Mouse (Mus musculus): Measurements from ENCODE around the gene Prr14l.
"Not testable (repeated sequence)": the region's sequence is repeated elsewhere in the genome, so short reads cannot be mapped to it uniquely, and the experiment has no call there.

Gene Prr14l

GRCm38 (mm10) chr5:32853731-32854507 lies at the start of gene Prr14l:
Gene Prr14l (minus strand): TSS chr5:32854256.
- peak; percentile 100 for DNase-seq (ENCODE audit: low read depth)

GRCm38 (mm10) chr5:32886739-32887138 lies 32.7 kb upstream of the Prr14l start:
- DNase-seq (ENCODE audit: low read depth) = no peak

GRCm38 (mm10) chr5:32872346-32872745 lies 18.3 kb upstream of the Prr14l start:
- no peak for DNase-seq (ENCODE audit: low read depth)

GRCm38 (mm10) chr5:32869389-32870024 lies 15.5 kb upstream of the Prr14l start:
- DNase-seq (ENCODE audit: low read depth) = no peak

DNA sequence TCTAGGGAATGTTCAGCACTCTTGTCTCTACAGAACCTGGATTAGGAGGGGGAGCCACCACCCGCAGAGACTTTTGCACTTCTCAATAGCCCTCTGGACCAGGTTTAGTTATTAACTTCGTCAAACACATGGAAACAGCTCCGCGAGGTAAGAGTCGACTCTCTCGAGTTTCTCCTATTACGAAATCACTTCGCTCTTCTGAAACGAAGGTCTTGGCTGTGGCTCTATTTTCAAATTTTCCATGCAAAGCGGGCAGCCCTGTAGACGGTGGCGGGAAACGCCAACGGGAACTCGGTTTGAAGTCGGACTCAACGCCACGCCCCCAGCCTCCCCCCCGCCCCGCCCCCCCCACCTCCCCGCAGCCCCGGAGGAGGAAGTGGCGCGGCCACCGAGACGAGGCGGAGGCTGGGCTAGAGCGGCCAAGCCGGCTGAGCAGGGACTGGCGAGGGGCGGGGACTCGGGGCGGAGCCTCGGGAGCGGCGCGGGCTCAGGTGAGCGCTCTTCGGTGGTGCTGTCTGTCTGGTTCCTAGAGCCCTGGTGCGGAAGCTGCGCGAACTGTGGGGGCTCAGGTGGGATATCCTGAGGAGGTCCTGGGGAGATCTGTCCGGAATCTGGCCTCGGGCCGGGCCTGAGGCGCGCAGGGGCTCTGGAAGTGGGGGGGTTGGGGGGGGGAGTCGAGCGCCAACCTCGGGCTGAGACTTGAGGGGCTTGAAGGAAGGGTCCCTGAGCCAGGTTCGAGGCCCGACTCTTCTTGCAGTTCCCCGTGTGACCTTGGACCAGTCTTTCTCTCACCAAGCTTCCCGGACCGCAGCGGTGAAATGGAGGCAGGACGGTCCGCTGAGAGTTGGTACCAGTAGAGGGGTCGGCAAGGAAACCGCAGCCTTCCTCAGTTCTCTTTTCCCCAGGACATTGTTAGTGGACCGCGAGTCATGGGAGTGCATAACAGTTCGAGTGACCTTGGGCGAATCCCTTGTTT lies 9.5 kb upstream of the Prr14l start, which contains the start of gene Depdc5:
Depdc5 (plus strand) TSS at position 449 of the 976 bp plus-strand sequence.
- peak; percentile 96 for DNase-seq (ENCODE audit: low read depth)

- DNase-seq (ENCODE audit: low read depth) = no peak
These were observed 8.5 kb upstream of the Prr14l start for GRCm38 (mm10) chr5:32862469-32863132.

- DNase-seq (ENCODE audit: low read depth) = no peak
These were observed 7.0 kb upstream of the Prr14l start for GRCm38 (mm10) chr5:32861082-32861481.

DNA sequence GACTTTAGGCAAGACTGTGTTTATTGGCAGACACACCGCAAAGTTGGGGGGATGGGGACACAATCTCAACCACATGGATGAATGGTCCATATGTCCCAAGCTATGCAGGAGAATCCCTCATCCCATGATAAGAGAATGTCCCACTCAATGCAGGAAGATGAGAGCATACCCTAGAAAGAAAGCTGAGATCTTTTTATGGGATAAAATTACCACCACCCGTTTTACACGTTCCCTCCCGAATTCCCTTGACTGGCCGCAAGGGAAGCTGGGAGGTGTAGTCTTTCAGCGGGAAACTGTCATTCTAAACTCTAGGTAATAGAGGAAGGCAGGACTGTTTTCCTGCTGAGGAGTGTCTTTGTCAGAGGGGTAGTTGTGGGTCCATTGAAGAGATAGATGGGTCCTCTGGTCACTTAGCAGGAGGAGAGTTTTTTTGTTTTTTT lies 3.7 kb upstream of the Prr14l start:
- DNase-seq (ENCODE audit: low read depth) = no peak

- DNase-seq (ENCODE audit: low read depth) = not testable (repeated sequence)
These were observed 1.2 kb upstream of the Prr14l start for GRCm38 (mm10) chr5:32855274-32855673.

DNA sequence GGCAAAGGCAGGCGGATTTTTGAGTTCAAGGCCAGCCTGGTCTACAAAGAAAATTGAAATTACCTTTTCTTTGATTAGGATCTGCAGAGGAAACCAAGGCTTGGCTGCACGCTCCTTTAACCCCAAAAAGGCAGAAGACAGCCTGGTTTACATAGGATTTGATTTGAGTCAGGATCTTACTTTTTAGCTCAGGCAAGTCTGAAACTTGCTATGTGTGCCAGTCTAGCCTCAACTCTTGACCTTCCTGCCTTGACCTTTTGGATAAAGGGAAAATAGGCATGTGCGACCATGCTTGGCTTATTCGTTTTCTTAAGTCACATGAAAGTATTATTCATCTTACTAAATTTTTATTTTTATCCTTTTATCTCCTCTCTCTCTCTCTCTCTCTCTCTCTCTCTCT lies 762 bp upstream of the Prr14l start:
- DNase-seq (ENCODE audit: low read depth) = peak; percentile 28

GRCm38 (mm10) chr5:32852026-32852425 lies 2.0 kb downstream of the Prr14l start:
- peak; percentile 24 for DNase-seq (ENCODE audit: low read depth)

GRCm38 (mm10) chr5:32849580-32849979 lies 4.5 kb downstream of the Prr14l start:
- DNase-seq (ENCODE audit: low read depth) = not testable (repeated sequence)

- DNase-seq (ENCODE audit: low read depth) = no peak
These were observed 4.9 kb downstream of the Prr14l start for GRCm38 (mm10) chr5:32849178-32849577.

GRCm38 (mm10) chr5:32840029-32840428 lies 14.0 kb downstream of the Prr14l start:
- no peak for DNase-seq (ENCODE audit: low read depth)

DNA sequence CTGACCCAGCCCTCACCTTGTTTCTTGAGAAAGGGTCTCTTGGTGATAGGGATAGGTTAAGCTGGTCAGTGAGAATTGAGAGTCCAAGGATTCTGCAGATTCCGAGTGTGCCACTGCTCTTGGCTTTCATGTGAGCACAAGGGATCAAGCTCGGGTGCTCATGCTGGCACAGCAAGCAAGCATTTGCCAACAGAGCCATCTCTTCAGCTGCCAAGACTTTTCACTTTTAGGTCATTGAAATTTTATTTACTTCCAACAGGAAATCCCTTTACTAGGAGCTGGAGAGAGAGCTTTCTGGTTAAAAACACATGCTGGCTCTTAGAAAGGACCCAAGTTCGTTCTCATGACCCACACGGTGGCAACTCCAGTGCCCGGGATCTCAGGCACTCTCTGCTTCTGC lies 17.1 kb downstream of the Prr14l start:
- DNase-seq (ENCODE audit: low read depth) = no peak

GRCm38 (mm10) chr5:32834497-32834896 lies 19.6 kb downstream of the Prr14l start:
- DNase-seq (ENCODE audit: low read depth) = no peak

DNA sequence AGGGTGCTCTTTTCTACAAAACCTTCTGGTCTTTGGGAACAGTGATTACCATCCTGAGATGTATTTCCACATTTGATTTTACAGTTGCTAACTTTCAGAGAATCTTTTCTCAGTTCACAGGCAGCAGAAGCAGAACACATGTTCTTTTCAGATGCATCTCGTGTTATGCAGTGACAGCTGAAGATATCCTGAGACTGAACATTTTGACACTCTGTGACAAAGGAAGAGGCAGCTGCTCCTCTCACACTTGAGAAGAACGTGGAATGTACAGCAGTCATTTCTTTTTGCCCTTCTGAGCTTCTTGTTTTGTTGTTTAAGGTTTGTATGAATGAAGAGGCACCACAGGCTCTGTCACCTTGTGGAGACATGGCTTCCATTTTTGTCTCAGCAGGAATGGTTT lies 24.0 kb downstream of the Prr14l start:
- no peak for DNase-seq (ENCODE audit: low read depth)

DNA sequence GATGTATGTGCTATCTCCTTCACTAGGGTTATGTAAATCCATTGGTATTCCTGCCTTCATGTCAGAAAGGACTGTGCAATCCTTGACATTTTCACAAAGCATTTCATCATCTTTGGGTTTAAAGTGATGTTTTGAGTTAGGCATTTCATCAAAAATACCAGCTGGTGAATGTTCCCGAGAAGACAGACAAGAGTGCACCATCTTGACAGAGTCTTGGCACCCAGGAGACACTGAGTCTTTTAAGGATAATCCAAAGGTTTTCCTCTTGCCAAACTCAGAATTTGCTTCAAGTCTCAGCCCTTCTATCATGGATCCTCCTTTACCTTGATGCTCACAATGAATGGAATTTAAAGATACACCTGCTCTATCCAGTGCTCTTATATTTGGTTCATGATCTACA lies 25.3 kb downstream of the Prr14l start:
- not testable (repeated sequence) for DNase-seq (ENCODE audit: low read depth)

- DNase-seq (ENCODE audit: low read depth) = no peak
These were observed 27.0 kb downstream of the Prr14l start, which contains the start of gene Gm20671 for GRCm38 (mm10) chr5:32827009-32827408. Gene Gm20671 (minus strand): TSS chr5:32827109.

DNA sequence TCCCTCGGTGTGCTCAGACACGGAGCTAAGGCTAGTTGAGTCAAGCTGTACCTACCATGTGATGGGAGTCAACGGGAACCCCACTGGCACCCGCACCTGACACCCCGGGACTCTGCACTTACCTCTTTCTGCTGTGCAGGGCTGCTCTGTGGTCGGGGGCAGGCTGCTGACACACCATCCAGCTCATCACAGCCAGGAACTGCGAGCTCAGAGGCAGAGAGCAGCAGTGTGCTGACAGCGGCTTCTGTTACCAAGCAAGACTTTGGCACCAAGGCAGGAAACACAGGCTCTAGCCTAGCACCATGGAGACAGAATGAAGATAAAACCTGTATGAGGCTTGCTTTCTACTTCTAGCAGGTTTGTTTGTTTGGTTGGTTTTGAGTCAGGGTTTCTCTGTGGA lies 33.6 kb downstream of the Prr14l start:
- no peak for DNase-seq (ENCODE audit: low read depth)

GRCm38 (mm10) chr5:32815396-32815795 lies 38.7 kb downstream of the Prr14l start:
- no peak for DNase-seq (ENCODE audit: low read depth)

DNA sequence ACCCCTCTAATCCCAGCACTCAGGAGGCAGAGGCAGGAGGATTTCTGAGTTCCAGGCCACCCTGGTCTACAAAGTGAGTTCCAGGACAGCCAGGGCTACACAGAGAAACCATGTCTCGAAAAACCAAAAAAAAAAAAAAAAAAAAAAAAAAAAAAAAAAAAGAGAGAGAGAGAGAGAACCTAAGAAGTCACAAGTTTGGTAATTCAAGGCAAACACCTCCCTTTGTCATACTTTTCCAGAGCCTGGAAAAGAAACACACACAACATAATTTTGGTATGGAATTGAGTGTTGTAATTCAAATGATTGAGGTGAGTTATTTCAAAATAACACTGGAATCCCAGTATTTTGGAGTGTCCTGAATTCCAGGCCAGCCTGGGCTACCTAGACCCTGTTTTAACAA lies 67.6 kb downstream of the Prr14l start:
- not testable (repeated sequence) for DNase-seq (ENCODE audit: low read depth)
